7 mouse cellular contexts compared by ENCODE assay signal in the genomic region with DNA sequence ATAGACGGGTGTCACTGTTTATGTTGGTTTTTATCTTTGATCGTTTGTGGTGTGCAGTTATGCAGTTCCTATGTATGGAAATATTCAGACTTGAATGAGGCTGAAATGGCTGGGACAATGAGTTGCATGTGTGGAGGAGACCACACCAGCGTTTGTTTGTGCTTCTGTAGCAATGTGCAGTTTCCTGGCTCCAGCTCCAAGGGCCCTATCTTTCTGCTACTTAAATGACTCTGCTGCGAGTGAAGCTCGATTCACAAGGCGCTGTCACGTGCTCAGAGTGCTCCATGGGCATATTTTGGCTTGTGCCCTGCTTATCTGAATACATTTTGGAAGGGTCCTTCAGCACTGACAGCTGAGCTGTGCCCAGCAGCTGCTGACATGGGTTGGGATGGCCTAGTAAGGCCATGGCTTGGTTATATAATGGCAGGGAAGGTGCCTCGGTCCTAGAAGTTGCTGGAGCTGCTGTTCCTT. TPM values are rescaled to one million over a fixed set of nuclear protein-coding genes. Genes with fewer than 3 reads are reported as not detected.
DNase-seq lines count a peak whose midpoint lies in the region; ATAC-seq and TF ChIP-seq lines count a peak whose summit lies in the region.

No protein-coding gene starts in this region.

- DNase-seq in CH12.LX (ENCODE audit: extremely low read depth) = no peak
- peak; percentile 52 for DNase-seq in adrenal gland, postnatal 14 days
- DNase-seq in forebrain, embryonic 10.5 days (ENCODE audit: extremely low spot score, low spot score) = no peak
- peak; percentile 81 for DNase-seq in heart, postnatal 0 days (ENCODE audit: low spot score)
- DNase-seq in left cerebral cortex, postnatal 36 days (ENCODE audit: low spot score in 2 of 2) = peak; percentile 60 to 65
- no peak for DNase-seq in natural killer cell, adult 2 months (ENCODE audit: low spot score in 2 of 2)

- TF ChIP-seq RAD21 in CH12.LX (IDR thresholded peaks at IDR 0.05; ENCODE audit: low read depth, low read length) = no peak

- dilution Hi-C loops in CH12.LX (cut with MboI; ENCODE audit: extremely low pct_ligation_motif_present, extremely low pct_unique_long_range_greater_than_20kb, low sequenced_read_pairs) = no loop called here

- no peak overlapping the region for H3K27ac ChIP-seq in CH12.LX (ENCODE audit: insufficient read depth, low read depth)
- no peak overlapping the region for H3K27ac ChIP-seq in forebrain, embryonic 10.5 days
- H3K27ac ChIP-seq in heart, postnatal 0 days (ENCODE audit: low read depth) = peak overlapping the region; percentile 99

- TF ChIP-seq EP300 in CH12.LX (IDR thresholded peaks at IDR 0.05; ENCODE audit: low read length) = no peak
- no peak for TF ChIP-seq EP300 in heart, postnatal 0 days (IDR thresholded peaks at IDR 0.05; ENCODE audit: low read depth)

- no peaks in the 10 kb centered on the region for H3K9me3 ChIP-seq in CH12.LX (replicated peaks; ENCODE audit: low read length)
- H3K9me3 ChIP-seq in forebrain, embryonic 10.5 days = no peaks in the 10 kb centered on the region
- no peaks in the 10 kb centered on the region for H3K9me3 ChIP-seq in heart, postnatal 0 days (replicated peaks; ENCODE audit: control insufficient read depth, low read length)

- intact Hi-C loops in left cerebral cortex, postnatal 36 days (cut with DNase I) = no loop called here

- H3K4me3 ChIP-seq in CH12.LX (replicated peaks in 1 of 3; ENCODE audit: low read depth in 2 of 3, low read length in 2 of 3, poor library complexity in 1 of 3) = no peak overlapping the region
- H3K4me3 ChIP-seq in forebrain, embryonic 10.5 days = 0 out of 2 replicates have a peak overlapping the region, but pooled peaks have one; percentile 94
- H3K4me3 ChIP-seq in heart, postnatal 0 days (ENCODE audit: low read depth, low read length) = peak overlapping the region; percentile 99

- 54% methylated on average over 8 of the region's 8 CpGs for WGBS in forebrain, embryonic 10.5 days
- 3% methylated on average over 8 of the region's 8 CpGs for WGBS in heart, postnatal 0 days

- no peaks in the 10 kb centered on the region for H3K27me3 ChIP-seq in CH12.LX (replicated peaks)
- H3K27me3 ChIP-seq in forebrain, embryonic 10.5 days (ENCODE audit: poor library complexity, severe bottlenecking) = no peaks in the 10 kb centered on the region
- H3K27me3 ChIP-seq in heart, postnatal 0 days (ENCODE audit: control insufficient read depth, insufficient read depth, low read length) = no peaks in the 10 kb centered on the region

- in situ Hi-C loops in CH12.LX (cut with MboI; ENCODE audit: low pct_ligation_motif_present, low pct_unique_long_range_greater_than_20kb, low sequenced_read_pairs) = no loop called here

- TF ChIP-seq POLR2A in CH12.LX (IDR thresholded peaks at IDR 0.05; ENCODE audit: low read depth, low read length) = no peak

- no peak overlapping the region for H3K9ac ChIP-seq in CH12.LX (ENCODE audit: insufficient read depth, low read depth)
- H3K9ac ChIP-seq in heart, postnatal 0 days (replicated peaks; ENCODE audit: low read depth, low read length) = peak overlapping the region; percentile 2; the same call in 1 of the 2 replicates

- H3K36me3 ChIP-seq in CH12.LX (replicated peaks in 1 of 2; ENCODE audit: control insufficient read depth in 1 of 2, insufficient read depth in 1 of 2, low read length in 1 of 2) = peaks cover 13 to 40% of the 10 kb centered on the region in 2 experiments
- peaks cover 19% of the 10 kb centered on the region for H3K36me3 ChIP-seq in forebrain, embryonic 10.5 days (replicated peaks)
- peaks cover 6% of the 10 kb centered on the region; the same call in 1 of the 2 replicates for H3K36me3 ChIP-seq in heart, postnatal 0 days (replicated peaks; ENCODE audit: control insufficient read depth, insufficient read depth, low read length)

- no peak for TF ChIP-seq CTCF in CH12.LX (conservative IDR thresholded peaks at IDR 0.05 in 1 of 2, IDR thresholded peaks at IDR 0.05 in 1 of 2; ENCODE audit: low read depth in 2 of 2, low read length in 2 of 2)
- no peak; the same call in 1 of the 2 replicates for TF ChIP-seq CTCF in heart, postnatal 0 days (IDR thresholded peaks at IDR 0.05; ENCODE audit: low read depth)

- peaks cover 47% of the 10 kb centered on the region for H3K79me2 ChIP-seq in CH12.LX (replicated peaks; ENCODE audit: control insufficient read depth, extremely low read depth, insufficient read depth, poor library complexity, severe bottlenecking)

- peaks cover 20 to 56% of the 10 kb centered on the region in 2 experiments for H3K4me1 ChIP-seq in CH12.LX (ENCODE audit: control insufficient read depth in 1 of 2, insufficient read depth in 2 of 2)
- peaks cover 55% of the 10 kb centered on the region for H3K4me1 ChIP-seq in forebrain, embryonic 10.5 days
- peaks cover 39% of the 10 kb centered on the region for H3K4me1 ChIP-seq in heart, postnatal 0 days (ENCODE audit: control insufficient read depth, insufficient read depth)

- peak overlapping the region; percentile 41 for H3K4me2 ChIP-seq in CH12.LX (ENCODE audit: insufficient read depth, low read depth, poor library complexity, severe bottlenecking)
- peak overlapping the region; percentile 72 for H3K4me2 ChIP-seq in heart, postnatal 0 days (ENCODE audit: low read depth, low read length)

- ATAC-seq in heart, postnatal 0 days (ENCODE audit: insufficient read depth, low read depth) = peak; percentile 56
- ATAC-seq in megakaryocyte-erythroid progenitor cell, adult 5-6 weeks (replicated peaks; ENCODE audit: low FRiP score, low TSS enrichment, poor library complexity, severe bottlenecking) = peak; percentile 58

TF ChIP-seq in CH12.LX, 34 proteins besides CTCF, POLR2A, EP300 and RAD21:
- TF ChIP-seq NELFE (IDR thresholded peaks at IDR 0.05; ENCODE audit: low read depth, low read length) (no peak), ZMIZ1 (IDR thresholded peaks at IDR 0.05; ENCODE audit: low read depth, low read length) (no peak), BHLHE40 (IDR thresholded peaks at IDR 0.05; ENCODE audit: low read depth, low read length) (peak; percentile 61)
TF ChIP-seq in CH12.LX: peak in this region for 1.

RNA-seq across cellular contexts. Expression of a gene that starts 2.5 kb away (rescaled TPM):
- total RNA-seq in CH12.LX (2012; rRNA removed) (17.4 and 21.4 TPM in 2 replicates), CH12.LX (2014; rRNA removed) (13.6 and 14.9 TPM in 2 replicates)
- 28.0 and 29.8 TPM in 2 replicates for polyA plus RNA-seq in CH12.LX (2012; ENCODE audit: insufficient read length, low read depth)
- 53.9 and 56.6 TPM in 2 replicates for total RNA-seq in adrenal gland, postnatal 14 days (2021)
- polyA plus RNA-seq in forebrain, embryonic 10.5 days (2016; fragmentation: Nextera tagmentation; extraction: Ambion mirVana) = 4.4 and 5.6 TPM in 2 replicates
- total RNA-seq in heart, postnatal 0 days (2014; rRNA removed; ENCODE audit: low replicate concordance) = 35.3 and 49.3 TPM in 2 replicates
- polyA plus RNA-seq in heart, postnatal 0 days (2015; fragmentation: Nextera tagmentation; extraction: Ambion mirVana) = 12.2 and 13.1 TPM in 2 replicates
- total RNA-seq in left cerebral cortex, postnatal 36 days (2021) = 100 to 1,000 TPM; 119 to 130 TPM
- total RNA-seq in megakaryocyte-erythroid progenitor cell, adult 5-6 weeks (2014; fragmentation: Nextera tagmentation) = 23.8 and 29.0 TPM in 2 replicates
- total RNA-seq in megakaryocyte-erythroid progenitor cell, adult 5-6 weeks (2017) = 15.2 and 16.6 TPM in 2 replicates

RNA-seq across cellular contexts. Expression of a gene that starts 2.6 kb away (rescaled TPM):
- 94.8 and 117 TPM in 2 replicates for total RNA-seq in CH12.LX (2012; rRNA removed)
- total RNA-seq in CH12.LX (2014; rRNA removed) = 109 and 125 TPM in 2 replicates
- 122 and 130 TPM in 2 replicates for polyA plus RNA-seq in CH12.LX (2012; ENCODE audit: insufficient read length, low read depth)
- 132 and 135 TPM in 2 replicates for total RNA-seq in adrenal gland, postnatal 14 days (2021)
- 279 and 288 TPM in 2 replicates for polyA plus RNA-seq in forebrain, embryonic 10.5 days (2016; fragmentation: Nextera tagmentation; extraction: Ambion mirVana)
- total RNA-seq in heart, postnatal 0 days (2014; rRNA removed; ENCODE audit: low replicate concordance) = 41.0 and 50.3 TPM in 2 replicates
- 83.6 and 92.8 TPM in 2 replicates for polyA plus RNA-seq in heart, postnatal 0 days (2015; fragmentation: Nextera tagmentation; extraction: Ambion mirVana)
- 100 to 1,000 TPM; 210 to 220 TPM for total RNA-seq in left cerebral cortex, postnatal 36 days (2021)
- 26.5 and 36.8 TPM in 2 replicates for total RNA-seq in megakaryocyte-erythroid progenitor cell, adult 5-6 weeks (2014; fragmentation: Nextera tagmentation)
- total RNA-seq in megakaryocyte-erythroid progenitor cell, adult 5-6 weeks (2017) = 111 and 144 TPM in 2 replicates

Comparison
In these comparisons a context has a peak if more than half of its experiments do, and no peak if none do; other contexts are left out.
1. DNase-seq: peak in adrenal gland, postnatal 14 days (single experiment), heart, postnatal 0 days (single experiment) and left cerebral cortex, postnatal 36 days (2 of 2); none in CH12.LX (single experiment), forebrain, embryonic 10.5 days (single experiment) and natural killer cell, adult 2 months (0 of 2).
2. H3K4me3 ChIP-seq: peak in forebrain, embryonic 10.5 days (single experiment) and heart, postnatal 0 days (single experiment); none in CH12.LX (0 of 3).